Mouse (Mus musculus) lung, postnatal 25 days (tissue): ENCODE data around the gene Arfgap3.
"Not testable (repeated sequence)": the region's sequence is repeated elsewhere in the genome, so short reads cannot be mapped to it uniquely, and the experiment has no call there.

Source experiments
- DNase-seq: peaks from one replicate; pipeline ENCODE4 v3.0.0; 2022; ENCODE audit warnings: low spot score

The Arfgap3 gene

DNA sequence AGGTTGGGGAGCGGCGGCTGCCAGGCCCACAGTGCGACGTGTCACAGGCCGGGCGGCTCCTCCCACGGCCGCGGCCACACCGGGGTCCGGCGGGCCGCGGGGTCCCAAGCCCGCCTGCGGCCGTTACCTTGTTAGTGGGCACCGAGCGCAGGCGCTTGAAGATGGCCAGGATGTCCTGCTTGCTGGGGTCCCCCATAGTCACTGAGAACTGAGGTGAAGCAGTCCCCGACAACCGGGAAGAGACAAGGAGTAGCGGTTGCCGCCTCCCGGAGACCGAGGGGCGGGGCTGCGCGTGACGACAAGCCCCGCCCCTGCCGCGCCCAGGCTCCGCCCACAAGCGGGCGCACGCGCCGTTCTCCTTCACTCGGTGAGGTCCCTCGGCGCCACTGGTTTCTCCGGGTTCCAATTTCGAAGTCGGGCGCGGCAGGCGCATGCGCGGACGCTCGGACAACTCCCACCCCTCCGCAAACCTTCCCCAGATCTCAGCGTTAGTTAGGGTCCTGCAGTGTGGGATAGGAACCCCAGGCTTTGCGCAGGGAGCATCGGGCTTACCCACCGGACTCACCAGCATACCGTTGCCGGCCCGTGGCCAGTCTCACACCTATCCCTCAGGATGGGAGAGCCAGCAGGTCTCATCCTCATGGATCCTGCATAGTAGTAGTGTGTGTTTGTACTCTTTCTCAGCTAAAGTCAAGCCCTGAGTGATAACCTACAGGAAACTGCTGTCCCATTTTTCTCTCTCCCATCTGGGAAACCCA lies at the start of gene Arfgap3:
Arfgap3 (minus strand) TSS at position 294 of the 758 bp plus-strand sequence.
- peak; percentile 91 for DNase-seq

DNA sequence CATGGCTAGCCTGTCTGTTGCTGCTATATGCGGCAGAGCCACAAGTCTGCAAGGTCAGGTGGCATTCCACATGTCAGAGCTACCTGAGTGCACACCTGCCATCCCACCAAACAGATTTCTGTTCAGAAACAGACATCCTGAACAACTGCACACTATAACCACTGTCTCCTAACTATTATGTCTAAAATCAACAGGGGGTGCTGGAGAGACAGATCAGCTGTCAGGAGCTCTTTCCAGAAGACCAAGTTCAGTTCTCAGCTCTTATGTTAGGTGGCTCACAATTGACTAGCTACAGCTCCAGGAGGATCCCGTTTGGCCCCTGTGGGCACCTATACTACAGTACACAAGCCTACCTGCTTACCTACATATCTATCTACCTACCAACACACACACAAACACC lies 42.7 kb upstream of the Arfgap3 start:
- no peak for DNase-seq

DNA sequence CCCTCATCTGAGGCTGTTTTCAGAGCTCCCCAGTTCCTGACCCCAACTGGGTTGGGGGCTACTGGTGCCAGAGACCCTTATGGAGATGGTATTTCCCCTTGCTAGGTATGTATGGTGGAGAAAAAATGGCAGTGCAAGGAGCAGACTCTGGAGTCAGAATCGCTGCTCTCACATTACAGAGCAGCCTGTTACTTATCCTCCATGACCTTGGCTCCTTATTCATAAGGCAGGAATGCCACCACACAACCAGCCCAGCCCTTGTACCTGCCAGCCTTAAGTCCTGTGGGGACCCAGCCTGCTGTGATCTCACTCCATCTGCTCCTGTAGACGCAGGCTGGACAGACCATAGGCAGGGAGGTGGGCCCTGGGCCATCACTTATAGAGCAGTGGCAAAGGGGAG lies 37.9 kb upstream of the Arfgap3 start:
- no peak for DNase-seq

DNA sequence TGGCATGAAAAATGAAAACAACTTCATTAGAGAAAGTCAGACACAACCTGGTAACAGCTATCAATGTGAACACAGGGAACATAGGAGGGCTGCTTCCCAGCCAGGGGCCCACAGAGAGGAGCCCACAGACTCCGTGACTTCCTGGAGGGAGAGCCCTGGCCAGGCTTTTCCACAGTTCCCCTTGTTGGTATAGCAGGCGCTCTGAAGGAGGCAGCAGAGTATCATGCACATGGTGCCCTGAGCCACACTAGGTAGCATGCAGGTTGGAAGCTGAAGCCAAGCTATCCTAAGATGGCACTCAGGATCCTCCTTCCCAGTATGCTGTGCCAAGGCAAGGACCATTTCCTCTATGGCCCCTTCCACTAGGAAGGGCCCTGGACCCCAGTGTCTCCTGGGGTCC lies 33.6 kb upstream of the Arfgap3 start:
- no peak for DNase-seq

DNA sequence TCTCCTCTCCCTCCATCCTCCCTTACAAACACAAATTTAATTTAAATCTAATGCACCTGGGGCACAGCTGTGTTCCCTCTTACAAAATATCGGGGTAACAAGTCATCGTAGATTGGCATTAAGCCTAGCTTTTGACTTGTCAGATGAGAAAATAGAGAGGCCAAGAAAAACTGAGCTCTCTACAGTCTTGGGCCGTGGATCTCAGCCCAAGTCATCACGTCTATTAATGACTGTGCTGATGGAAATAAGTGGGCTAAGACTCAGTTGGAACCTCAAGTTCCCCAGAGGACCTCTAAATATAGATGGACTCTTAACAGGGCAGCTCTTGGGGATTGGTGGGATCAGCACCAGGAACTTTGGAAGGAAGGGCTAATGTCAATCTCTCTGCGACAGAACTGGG lies 33.1 kb upstream of the Arfgap3 start:
- DNase-seq, result no peak

- DNase-seq, result no peak
These were observed 32.4 kb upstream of the Arfgap3 start for GRCm38 (mm10) chr15:83382467-83382866.

GRCm38 (mm10) chr15:83377153-83377552 lies 27.1 kb upstream of the Arfgap3 start:
- DNase-seq, result no peak

DNA sequence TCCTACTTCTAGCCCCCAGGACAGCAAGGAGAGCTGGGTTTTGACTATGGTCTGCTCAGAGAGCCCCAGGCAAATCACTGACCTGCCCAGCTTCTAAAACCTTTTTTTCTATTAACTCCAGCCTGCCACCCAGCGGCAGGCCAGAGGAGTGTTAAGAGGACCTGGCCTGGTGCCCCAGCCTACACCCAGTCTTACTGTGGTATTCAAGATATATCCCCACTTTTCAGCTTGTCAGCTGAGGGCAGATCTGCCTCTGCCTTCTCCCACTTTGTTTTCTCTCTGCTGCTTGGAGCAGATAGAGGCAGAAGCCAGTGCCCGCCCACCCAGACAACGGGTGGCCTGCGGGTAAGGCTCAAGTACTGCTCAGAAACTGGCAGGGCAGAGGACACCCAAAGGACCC lies 25.1 kb upstream of the Arfgap3 start:
- DNase-seq, result peak; percentile 79

DNA sequence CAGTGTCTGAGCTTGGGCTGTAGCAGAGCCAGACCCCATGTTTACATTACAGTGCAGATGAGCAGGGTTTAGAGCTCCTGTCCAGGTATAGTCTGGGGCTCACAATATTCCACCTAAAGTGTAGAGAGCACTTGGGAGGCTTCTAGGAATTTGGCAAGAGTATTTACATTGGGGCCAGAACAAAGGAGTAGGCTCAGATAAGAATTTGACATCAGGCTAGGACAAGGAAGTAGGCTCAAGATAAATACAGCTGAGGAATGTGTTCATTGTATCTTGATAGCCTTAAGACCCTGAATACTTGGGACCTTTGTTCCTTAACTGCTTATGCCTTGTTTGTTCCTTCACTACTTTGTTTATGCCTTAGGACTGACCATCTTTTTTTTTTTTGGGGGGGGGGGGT lies 24.0 kb upstream of the Arfgap3 start:
- DNase-seq, result peak; percentile 34

GRCm38 (mm10) chr15:83368702-83369101 lies 18.7 kb upstream of the Arfgap3 start:
- DNase-seq, result not testable (repeated sequence)

DNA sequence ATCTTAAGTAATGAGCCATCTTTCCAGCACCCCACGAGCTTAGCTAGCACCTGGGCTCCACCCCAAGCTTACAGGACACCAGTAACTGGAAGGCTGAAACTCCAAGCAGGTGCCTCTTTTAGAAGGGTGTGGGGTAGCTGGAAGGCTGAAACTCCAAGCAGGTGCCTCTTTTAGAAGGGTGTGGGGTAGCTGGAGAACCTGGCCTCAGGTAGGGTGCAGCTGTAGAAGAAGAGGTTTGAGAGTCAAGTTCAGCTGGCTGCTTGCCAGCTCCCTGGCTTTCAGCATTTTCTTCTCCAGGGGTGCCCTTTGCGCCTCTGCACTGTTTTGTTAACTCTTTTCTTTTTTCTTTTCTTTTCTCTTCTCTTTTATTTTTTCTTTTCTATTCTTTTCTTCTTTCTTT lies 18.2 kb upstream of the Arfgap3 start:
- DNase-seq, result no peak

DNA sequence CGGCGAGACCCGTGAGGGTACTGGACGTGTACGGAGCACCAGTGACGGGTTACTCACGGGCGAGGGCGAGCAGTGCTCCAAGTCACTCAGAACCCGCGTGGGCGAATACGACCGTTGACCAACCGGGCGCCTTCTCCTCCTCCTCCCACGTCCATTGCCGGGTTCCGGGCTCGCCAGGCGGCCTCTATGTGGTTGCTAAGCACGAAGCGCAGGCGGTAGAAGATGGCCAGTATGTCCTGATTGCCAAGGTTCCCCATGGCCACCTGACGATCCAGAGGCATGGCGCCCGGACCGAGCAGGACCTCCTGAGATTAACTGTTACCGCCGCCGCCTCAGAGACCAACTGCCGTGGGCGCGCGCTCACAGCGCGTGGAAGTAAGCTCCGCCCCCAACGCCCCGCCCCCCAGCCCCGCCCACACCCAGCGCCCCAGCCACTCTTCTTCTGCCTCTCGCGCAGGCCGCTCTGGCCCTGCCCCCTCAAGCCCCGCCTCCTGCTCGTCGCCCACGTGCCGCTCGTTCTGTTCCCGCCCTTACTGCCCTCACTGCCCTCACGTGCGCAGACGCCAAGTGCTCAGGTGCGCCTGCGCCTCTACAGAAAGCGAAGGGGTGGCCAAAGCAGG lies 17.0 kb upstream of the Arfgap3 start:
- peak; percentile 92 for DNase-seq

- no peak for DNase-seq
These were observed 15.7 kb upstream of the Arfgap3 start for GRCm38 (mm10) chr15:83365697-83366096.

DNA sequence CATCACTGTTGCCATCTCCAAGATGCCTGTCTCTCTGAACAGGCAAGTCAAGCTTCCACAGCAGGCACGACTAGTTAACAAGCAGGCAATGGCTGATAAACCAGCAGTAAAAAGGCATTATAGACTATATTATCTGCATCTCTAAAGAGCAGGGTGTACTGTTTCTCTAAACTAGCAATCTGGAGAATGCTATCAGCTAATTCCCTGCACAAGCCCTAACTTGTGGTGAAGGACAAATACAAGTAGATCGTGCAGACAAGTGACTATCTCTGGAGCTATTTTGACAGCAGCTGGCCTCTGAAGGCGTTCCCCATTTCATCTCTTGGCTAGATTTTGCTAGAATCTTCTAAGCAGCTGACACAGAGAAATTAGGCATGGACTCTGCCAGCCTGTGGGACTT lies 14.1 kb upstream of the Arfgap3 start:
- DNase-seq, result no peak

- DNase-seq, result not testable (repeated sequence)
These were observed 12.8 kb upstream of the Arfgap3 start for GRCm38 (mm10) chr15:83362813-83363212.

DNA sequence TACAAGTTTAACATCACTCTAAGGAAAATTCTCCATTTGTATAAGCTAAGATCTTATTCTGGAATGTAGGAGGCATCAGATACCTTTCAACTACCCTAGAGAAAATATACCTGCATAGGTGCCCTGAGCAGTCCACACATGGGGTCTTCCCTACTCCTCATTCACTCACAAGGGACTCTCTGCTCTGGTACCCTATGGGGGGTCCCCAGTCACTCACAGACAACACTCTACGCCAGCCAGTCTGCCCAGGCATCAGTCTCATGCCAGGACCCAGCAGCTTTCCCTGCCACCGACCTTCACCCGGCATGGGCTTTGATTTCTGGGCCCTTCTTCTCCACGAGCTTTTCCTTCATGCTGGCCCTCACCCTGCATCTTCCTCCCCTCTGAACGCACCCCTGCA lies 10.9 kb upstream of the Arfgap3 start:
- DNase-seq, result not testable (repeated sequence)

- no peak for DNase-seq
These were observed 10.1 kb upstream of the Arfgap3 start for GRCm38 (mm10) chr15:83360140-83360539.

GRCm38 (mm10) chr15:83358476-83358875 lies 8.4 kb upstream of the Arfgap3 start:
- DNase-seq, result no peak

- DNase-seq, result no peak
These were observed 1.5 kb upstream of the Arfgap3 start for GRCm38 (mm10) chr15:83351546-83351945.

DNA sequence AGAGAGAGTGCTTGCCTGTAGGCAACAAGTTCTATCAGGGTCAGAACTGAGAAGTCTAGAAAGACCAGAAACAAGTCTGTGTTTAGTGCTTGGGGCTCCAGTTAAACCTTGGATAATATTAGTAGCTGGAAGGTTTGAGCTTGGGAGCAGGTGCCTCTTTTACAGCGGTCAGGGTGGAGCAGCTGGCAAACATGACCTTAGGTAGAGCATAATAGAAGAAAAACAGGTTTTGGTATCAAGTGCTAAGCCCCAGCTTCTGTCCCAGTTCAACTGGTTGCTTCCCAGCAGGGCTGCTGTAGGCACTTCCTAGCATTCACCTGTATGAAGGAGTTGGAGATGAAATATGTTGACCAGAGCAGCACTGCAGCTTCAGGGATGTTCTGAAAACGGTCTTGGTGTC lies 812 bp upstream of the Arfgap3 start:
- peak; percentile 53 for DNase-seq

GRCm38 (mm10) chr15:83349225-83349953 lies 658 bp downstream of the Arfgap3 start:
- DNase-seq, result no peak

GRCm38 (mm10) chr15:83348747-83349146 lies 1.3 kb downstream of the Arfgap3 start:
- no peak for DNase-seq

- no peak for DNase-seq
These were observed 4.0 kb downstream of the Arfgap3 start for GRCm38 (mm10) chr15:83345898-83346529.
